Mouse (Mus musculus) liver, embryonic 16.5 days (tissue): ENCODE measurements at regions not wholly inside any gene's neighbourhood (a gene's known extent, or its start where the extent isn't known, plus 50 kb on each side); places are given as distances from the start of the nearest gene placed in this dataset.

Source experiments
- ATAC-seq: fragments of 200-750 bp; cut with Nextera tagmentation; 2 replicates; pipeline ENCODE4 v1.8.0; 2017; ENCODE audit warnings: low read depth, mild to moderate bottlenecking, moderate number of reproducible peaks, moderate library complexity
- H3K27ac ChIP-seq: fragments of 300-500 bp; sonication (generic); 2 replicates; pipeline ENCODE4 v1.5.1; 2014; ENCODE audit warnings: mild to moderate bottlenecking, low read length
- H3K27me3 ChIP-seq: fragments of 300-500 bp; sonication (generic); 2 replicates; pipeline ENCODE4 v1.6.1; 2014; ENCODE audit warnings: low read depth, low read length, mixed read lengths; ENCODE audit not compliant: control insufficient read depth, insufficient read depth
- H3K36me3 ChIP-seq: fragments of 300-500 bp; sonication (generic); 2 replicates; pipeline ENCODE4 v1.6.1; 2014; ENCODE audit warnings: mild to moderate bottlenecking; ENCODE audit not compliant: control insufficient read depth, insufficient read depth
- H3K4me1 ChIP-seq: fragments of 300-500 bp; sonication (generic); 2 replicates; pipeline ENCODE4 v1.6.1; 2014; ENCODE audit warnings: low read depth, low read length, mixed read lengths; ENCODE audit not compliant: control insufficient read depth
- H3K4me2 ChIP-seq: fragments of 300-500 bp; sonication (generic); 2 replicates; pipeline ENCODE4 v1.6.1; 2014; ENCODE audit warnings: low read depth, low read length, mixed read lengths
- H3K4me3 ChIP-seq: fragments of 300-500 bp; sonication (generic); 2 replicates; pipeline ENCODE4 v1.5.1; 2014; ENCODE audit warnings: low read depth, mild to moderate bottlenecking, low read length
- H3K9ac ChIP-seq: fragments of 300-500 bp; sonication (generic); 2 replicates; pipeline ENCODE4 v1.6.1; 2014; ENCODE audit warnings: low read depth, low read length
- H3K9me3 ChIP-seq: fragments of 300-500 bp; sonication (generic); replicated peaks from 2 replicates; pipeline ENCODE4 v1.6.1; 2016; ENCODE audit warnings: low read length; ENCODE audit not compliant: control insufficient read depth
- WGBS: fragments of 180-500 bp; shearing (Covaris S2); extraction: QIAGEN DNeasy Blood & Tissue Kit; methylation state at CpG from one replicate; pipeline ENCODE4 v1.1.7; 2014; ENCODE audit not compliant: insufficient replicate concordance; 5-methylcytosine and 5-hydroxymethylcytosine counted together

GRCm38 (mm10) chr9:120820892-120821291 lies 108.1 kb upstream of the Ctnnb1 start:
- Histone ChIP-seq H3K27me3 (no peaks in the 10 kb centered on the region), H3K4me1 (no peaks in the 10 kb centered on the region), H3K36me3 (no peaks in the 10 kb centered on the region), H3K27ac (no peak overlapping the region), H3K4me2 (no peak overlapping the region), H3K9me3 (no peaks in the 10 kb centered on the region), H3K9ac (no peak overlapping the region), H3K4me3 (no peak overlapping the region)
- no peak for ATAC-seq
- 66% methylated on average over 6 of the region's 6 CpGs for WGBS

DNA sequence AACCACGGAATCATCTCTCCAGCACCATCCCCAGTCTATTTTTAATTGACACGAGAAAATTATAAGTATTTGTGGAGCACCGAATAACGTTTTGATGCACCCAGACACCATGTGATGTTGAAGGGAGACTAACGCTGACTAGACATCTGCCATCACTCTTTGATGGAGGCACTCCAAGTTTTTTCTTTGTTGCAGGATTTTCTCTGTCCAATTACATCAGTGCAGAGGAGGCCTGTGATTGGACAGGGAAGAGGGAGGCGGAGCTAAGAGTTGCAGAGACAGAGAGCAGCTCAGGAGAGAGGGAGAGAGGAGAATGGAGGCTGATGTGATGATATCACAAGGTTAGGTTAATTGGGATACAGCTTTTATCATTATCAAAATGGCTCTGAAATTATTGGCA lies 105.6 kb upstream of the Ctnnb1 start:
- ATAC-seq, result no peak
- no peak overlapping the region for H3K4me3 ChIP-seq
- no peaks in the 10 kb centered on the region for H3K27me3 ChIP-seq
- H3K4me2 ChIP-seq, result no peak overlapping the region
- H3K9ac ChIP-seq, result no peak overlapping the region
- H3K27ac ChIP-seq, result no peak overlapping the region
- 59% methylated on average over 6 of the region's 6 CpGs for WGBS
- H3K9me3 ChIP-seq, result no peaks in the 10 kb centered on the region
- H3K4me1 ChIP-seq, result no peaks in the 10 kb centered on the region
- no peaks in the 10 kb centered on the region for H3K36me3 ChIP-seq

DNA sequence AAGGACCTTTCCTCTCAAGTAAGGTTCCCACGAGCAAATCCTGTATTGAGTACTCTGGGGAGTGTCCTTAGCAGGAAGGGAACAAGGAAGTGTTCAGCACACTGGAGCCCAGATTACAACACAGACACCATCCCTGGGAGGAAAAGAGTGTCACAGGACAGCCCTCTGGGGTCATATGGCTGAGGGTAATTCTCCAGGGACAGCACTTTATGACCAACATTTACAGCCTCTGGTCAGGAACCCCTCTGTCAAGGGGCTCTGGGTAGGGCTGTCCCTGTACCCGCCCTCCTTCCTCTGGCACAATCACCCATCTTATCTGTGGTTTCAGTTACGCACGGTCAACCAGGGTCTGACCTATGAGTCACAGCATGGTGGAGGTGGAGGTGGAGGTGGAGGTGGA lies 102.8 kb upstream of the Ctnnb1 start:
- ATAC-seq, result peak; percentile 5; the same call in 1 of the 2 replicates

GRCm38 (mm10) chr9:120830526-120830925 lies 98.5 kb upstream of the Ctnnb1 start:
- H3K4me1 ChIP-seq, result no peaks in the 10 kb centered on the region
- WGBS, result 51% methylated on average over 5 of the region's 5 CpGs
- no peak overlapping the region for H3K4me2 ChIP-seq
- H3K9ac ChIP-seq, result no peak overlapping the region
- no peaks in the 10 kb centered on the region for H3K9me3 ChIP-seq
- H3K36me3 ChIP-seq, result no peaks in the 10 kb centered on the region
- no peak overlapping the region for H3K27ac ChIP-seq
- H3K27me3 ChIP-seq, result no peaks in the 10 kb centered on the region
- no peak for ATAC-seq
- H3K4me3 ChIP-seq, result no peak overlapping the region

More for the DNA sequence above, 102.8 kb upstream of the Ctnnb1 start:
- no peak overlapping the region for H3K27ac ChIP-seq
- H3K36me3 ChIP-seq, result no peaks in the 10 kb centered on the region
- no peaks in the 10 kb centered on the region for H3K4me1 ChIP-seq
- H3K27me3 ChIP-seq, result no peaks in the 10 kb centered on the region
- H3K4me3 ChIP-seq, result no peak overlapping the region
- 16% methylated on average over 4 of the region's 4 CpGs for WGBS
- no peaks in the 10 kb centered on the region for H3K9me3 ChIP-seq
- no peak overlapping the region for H3K4me2 ChIP-seq
- no peak overlapping the region for H3K9ac ChIP-seq

GRCm38 (mm10) chr9:120834166-120834565 lies 94.8 kb upstream of the Ctnnb1 start:
- no peak for ATAC-seq
- Histone ChIP-seq H3K36me3 (no peaks in the 10 kb centered on the region), H3K4me1 (no peaks in the 10 kb centered on the region), H3K9me3 (no peaks in the 10 kb centered on the region; the same call in 1 of the 2 replicates), H3K9ac (no peak overlapping the region), H3K4me2 (no peak overlapping the region), H3K4me3 (no peak overlapping the region), H3K27ac (no peak overlapping the region), H3K27me3 (no peaks in the 10 kb centered on the region)
- WGBS, result 51% methylated on average over 9 of the region's 9 CpGs

DNA sequence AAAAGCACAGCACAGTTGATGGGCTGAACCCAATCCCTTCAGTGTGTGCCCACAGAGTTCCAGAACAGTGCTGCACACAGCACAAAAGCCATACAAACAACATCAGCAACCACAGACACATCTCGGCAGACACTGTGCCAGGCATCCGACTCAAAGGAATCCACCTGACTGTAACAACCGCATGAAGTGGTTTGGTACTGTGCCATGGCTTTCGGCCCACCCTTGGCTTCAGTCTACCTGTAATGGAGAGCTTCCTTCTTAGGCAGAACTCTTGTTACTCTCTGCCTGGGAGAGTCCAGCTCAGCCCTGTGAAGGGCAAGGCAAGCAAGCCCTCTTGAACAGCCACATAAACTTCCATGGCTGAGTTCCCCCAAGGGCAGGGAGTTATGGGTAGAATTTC lies 93.4 kb upstream of the Ctnnb1 start:
- H3K4me3 ChIP-seq, result no peak overlapping the region
- no peaks in the 10 kb centered on the region for H3K36me3 ChIP-seq
- no peak overlapping the region for H3K4me2 ChIP-seq
- ATAC-seq, result no peak
- H3K27me3 ChIP-seq, result no peaks in the 10 kb centered on the region
- no peak overlapping the region for H3K9ac ChIP-seq
- no peaks in the 10 kb centered on the region; the same call in 1 of the 2 replicates for H3K9me3 ChIP-seq
- WGBS, result 77% methylated on average over 4 of the region's 4 CpGs
- H3K4me1 ChIP-seq, result no peaks in the 10 kb centered on the region
- no peak overlapping the region for H3K27ac ChIP-seq

DNA sequence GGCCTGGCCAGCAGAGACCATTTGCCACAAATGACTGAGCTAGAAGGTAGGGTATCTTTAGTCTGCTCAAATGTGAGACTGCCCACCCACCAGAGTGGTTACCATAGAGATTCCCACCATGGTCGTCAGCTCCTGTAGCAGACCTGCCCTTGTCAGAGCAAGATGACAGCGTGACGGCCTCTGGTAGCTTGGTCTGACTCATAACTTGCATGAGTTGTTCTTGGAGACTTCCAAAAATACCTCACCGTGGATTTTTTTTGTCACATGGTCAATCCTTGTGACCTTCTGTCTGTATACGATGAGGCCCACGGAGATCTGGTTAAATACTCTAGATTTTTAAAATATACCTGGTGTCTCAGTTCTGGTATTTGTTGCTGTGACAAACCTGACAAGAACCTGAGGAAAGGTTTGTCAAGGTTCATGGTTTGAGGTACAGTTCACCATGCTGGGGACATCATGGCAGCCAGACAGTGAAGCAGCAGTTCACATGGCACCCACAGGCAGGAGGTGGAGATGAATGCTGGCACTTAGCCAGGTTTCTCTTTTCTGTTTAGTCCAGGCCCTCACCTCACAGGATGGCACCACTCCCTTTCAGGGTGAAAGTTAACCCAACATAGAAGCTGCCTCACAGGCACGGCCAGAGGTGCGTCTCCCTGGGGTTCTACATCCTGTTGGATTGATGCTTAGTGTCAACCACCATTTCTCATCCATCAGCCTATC lies 91.4 kb upstream of the Ctnnb1 start:
- Histone ChIP-seq H3K9me3 (no peaks in the 10 kb centered on the region; the same call in 1 of the 2 replicates), H3K4me2 (no peak overlapping the region), H3K27me3 (no peaks in the 10 kb centered on the region), H3K36me3 (no peaks in the 10 kb centered on the region), H3K9ac (no peak overlapping the region), H3K27ac (no peak overlapping the region), H3K4me3 (no peak overlapping the region), H3K4me1 (no peaks in the 10 kb centered on the region)
- no peak for ATAC-seq
- WGBS, result 62% methylated on average over 8 of the region's 8 CpGs

- Histone ChIP-seq H3K27ac (no peak overlapping the region), H3K9me3 (no peaks in the 10 kb centered on the region), H3K4me2 (no peak overlapping the region), H3K36me3 (no peaks in the 10 kb centered on the region), H3K4me1 (no peaks in the 10 kb centered on the region), H3K4me3 (no peak overlapping the region), H3K9ac (no peak overlapping the region), H3K27me3 (no peaks in the 10 kb centered on the region)
- no peak for ATAC-seq
- WGBS, result 48% methylated on average over 8 of the region's 8 CpGs
These were observed 85.3 kb upstream of the Ctnnb1 start for GRCm38 (mm10) chr9:120843753-120844152.

GRCm38 (mm10) chr9:120845538-120845937 lies 83.5 kb upstream of the Ctnnb1 start:
- Histone ChIP-seq H3K9ac (no peak overlapping the region), H3K27me3 (no peaks in the 10 kb centered on the region), H3K36me3 (no peaks in the 10 kb centered on the region), H3K4me1 (no peaks in the 10 kb centered on the region), H3K27ac (no peak overlapping the region), H3K4me3 (no peak overlapping the region), H3K9me3 (no peaks in the 10 kb centered on the region), H3K4me2 (no peak overlapping the region)
- no peak for ATAC-seq
- WGBS, result 67% methylated on average over 10 of the region's 10 CpGs
